Mouse (Mus musculus): ENCODE measurements around the gene Cntnap2. TPM values are rescaled to one million over a fixed set of nuclear protein-coding genes. Genes with fewer than 3 reads are reported as not detected.
"Not testable (repeated sequence)": the region's sequence is repeated elsewhere in the genome, so short reads cannot be mapped to it uniquely, and the experiment has no call there.

The Cntnap2 gene
- polyA plus RNA-seq, 1 experiment from 2014 or later, result 27.2 TPM

DNA sequence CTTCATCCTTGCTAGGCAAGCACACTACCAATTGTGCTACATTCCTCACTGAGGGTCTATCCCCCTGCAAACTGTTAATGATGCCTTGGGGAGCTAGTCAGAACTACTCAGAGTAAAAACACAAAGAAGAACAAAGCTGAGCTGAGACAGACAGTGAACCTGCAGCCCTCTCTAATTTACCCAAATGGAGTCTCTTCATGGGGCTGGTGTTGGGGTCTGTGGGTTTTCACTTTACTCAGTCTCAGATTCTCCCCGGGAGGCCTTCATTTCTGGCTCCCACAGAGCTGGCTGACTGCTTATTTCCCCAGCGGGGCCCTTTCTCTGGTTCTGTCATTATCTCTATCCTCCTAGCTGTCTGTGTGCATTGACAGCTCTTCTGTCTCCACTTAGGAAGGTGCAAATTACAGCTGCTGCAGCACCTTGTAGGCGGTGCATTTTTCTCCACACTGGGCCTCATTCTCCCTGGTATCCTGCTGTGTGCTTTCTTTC is 2200.5 kb downstream of the Cntnap2 start:
- no peak overlapping the region for H3K4me2 ChIP-seq (replicated peaks)
- 5% methylated on average over 3 of the region's 3 CpGs for WGBS
- ATAC-seq (ENCODE audit: low FRiP score, low read depth), result peak; percentile 53; the same call in 1 of the 2 replicates

DNA sequence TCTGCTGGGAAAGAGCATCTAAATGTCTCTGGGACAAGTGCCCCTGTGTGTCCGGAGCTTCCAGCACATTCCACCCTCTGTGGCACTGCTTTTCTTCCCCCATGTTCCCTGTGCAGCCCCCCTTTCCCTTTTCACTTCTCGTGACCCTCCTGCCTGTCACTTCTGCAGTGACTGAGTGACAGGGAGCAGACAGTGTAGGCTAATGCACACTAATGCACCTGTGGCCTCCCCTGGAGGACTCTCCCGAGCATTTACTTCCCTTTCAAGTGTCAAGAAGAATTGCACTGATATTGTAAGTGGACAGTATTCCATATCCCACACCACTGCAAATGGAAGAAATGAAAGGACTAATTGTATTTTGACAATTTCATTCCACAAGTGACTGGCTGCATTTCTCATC is 2208.1 kb downstream of the Cntnap2 start:
- no peak for ATAC-seq (ENCODE audit: low FRiP score, low read depth)

More for the DNA sequence above, 2200.5 kb downstream of the Cntnap2 start:
- Histone ChIP-seq H3K9me3 (no peaks in the 10 kb centered on the region), H3K9ac (no peak overlapping the region), H3K4me1 (peaks cover 11% of the 10 kb centered on the region), H3K36me3 (no peaks in the 10 kb centered on the region), H3K27me3 (replicated peaks) (no peaks in the 10 kb centered on the region), H3K27ac (peak overlapping the region; percentile 62; the same call in 1 of the 2 replicates), H3K4me3 (no peak overlapping the region)

DNA sequence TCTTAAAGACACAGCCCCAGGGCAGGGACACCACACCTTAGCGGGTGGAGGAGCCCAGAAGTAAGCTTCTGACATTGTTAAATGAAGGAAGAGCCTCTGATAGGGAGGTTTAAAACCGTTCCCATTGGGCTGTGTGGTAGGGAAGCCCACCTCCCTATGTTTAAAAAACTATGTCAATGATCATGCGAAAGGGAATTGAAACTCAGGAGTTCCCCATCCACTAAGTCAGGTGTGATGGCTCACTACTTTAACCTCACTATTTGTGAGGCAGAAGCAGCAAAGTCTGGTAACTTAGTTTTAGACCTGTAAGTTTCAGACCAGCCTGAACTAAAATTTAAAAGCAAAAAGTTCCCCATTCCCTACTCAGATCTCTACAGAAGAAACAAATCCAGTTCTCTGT is 2210.3 kb downstream of the Cntnap2 start:
- no peaks in the 10 kb centered on the region for H3K27me3 ChIP-seq (replicated peaks)
- H3K9me3 ChIP-seq, result no peaks in the 10 kb centered on the region
- peaks cover 6% of the 10 kb centered on the region; the same call in 1 of the 2 replicates for H3K4me1 ChIP-seq
- no peak for ATAC-seq (ENCODE audit: low FRiP score, low read depth)
- H3K4me2 ChIP-seq (replicated peaks), result no peak overlapping the region
- no peaks in the 10 kb centered on the region for H3K36me3 ChIP-seq
- 87% methylated on average over 3 of the region's 3 CpGs for WGBS
- no peak overlapping the region for H3K27ac ChIP-seq
- H3K9ac ChIP-seq, result no peak overlapping the region
- H3K4me3 ChIP-seq, result no peak overlapping the region

More for the DNA sequence above, 2208.1 kb downstream of the Cntnap2 start:
- Histone ChIP-seq H3K27me3 (replicated peaks) (no peaks in the 10 kb centered on the region), H3K36me3 (no peaks in the 10 kb centered on the region), H3K9ac (no peak overlapping the region), H3K9me3 (no peaks in the 10 kb centered on the region), H3K4me3 (no peak overlapping the region), H3K4me1 (no peaks in the 10 kb centered on the region), H3K4me2 (replicated peaks) (no peak overlapping the region), H3K27ac (no peak overlapping the region)
- whole genome bisulfite sequencing, result 54% methylated on average over 3 of the region's 3 CpGs

DNA sequence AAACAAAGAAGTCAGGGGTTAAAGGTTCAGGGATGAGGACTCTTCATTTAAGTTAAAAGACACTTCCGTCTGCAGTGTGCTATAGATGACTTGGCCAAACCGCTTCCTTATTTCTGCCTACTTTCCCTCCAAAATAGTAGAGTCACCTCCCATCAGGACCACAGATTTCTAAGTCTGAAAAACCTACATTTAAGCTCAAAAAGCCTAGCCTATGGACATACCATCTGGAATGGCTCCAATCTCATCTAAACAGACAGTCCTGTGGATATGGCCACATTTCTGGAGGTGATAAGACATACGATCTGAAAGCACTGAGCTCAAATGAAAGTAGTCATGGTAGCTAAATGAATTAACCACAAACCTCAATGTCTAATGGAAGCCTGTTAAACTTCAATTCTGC is 2212.4 kb downstream of the Cntnap2 start:
- no peak overlapping the region for H3K4me3 ChIP-seq
- no peaks in the 10 kb centered on the region for H3K9me3 ChIP-seq
- H3K4me1 ChIP-seq, result peaks cover 10% of the 10 kb centered on the region
- ATAC-seq (ENCODE audit: low FRiP score, low read depth), result no peak
- 90% methylated on average over 3 of the region's 3 CpGs for WGBS
- no peak overlapping the region for H3K9ac ChIP-seq
- no peak overlapping the region for H3K27ac ChIP-seq
- H3K36me3 ChIP-seq, result no peaks in the 10 kb centered on the region
- H3K4me2 ChIP-seq (replicated peaks), result no peak overlapping the region
- no peaks in the 10 kb centered on the region for H3K27me3 ChIP-seq (replicated peaks)

DNA sequence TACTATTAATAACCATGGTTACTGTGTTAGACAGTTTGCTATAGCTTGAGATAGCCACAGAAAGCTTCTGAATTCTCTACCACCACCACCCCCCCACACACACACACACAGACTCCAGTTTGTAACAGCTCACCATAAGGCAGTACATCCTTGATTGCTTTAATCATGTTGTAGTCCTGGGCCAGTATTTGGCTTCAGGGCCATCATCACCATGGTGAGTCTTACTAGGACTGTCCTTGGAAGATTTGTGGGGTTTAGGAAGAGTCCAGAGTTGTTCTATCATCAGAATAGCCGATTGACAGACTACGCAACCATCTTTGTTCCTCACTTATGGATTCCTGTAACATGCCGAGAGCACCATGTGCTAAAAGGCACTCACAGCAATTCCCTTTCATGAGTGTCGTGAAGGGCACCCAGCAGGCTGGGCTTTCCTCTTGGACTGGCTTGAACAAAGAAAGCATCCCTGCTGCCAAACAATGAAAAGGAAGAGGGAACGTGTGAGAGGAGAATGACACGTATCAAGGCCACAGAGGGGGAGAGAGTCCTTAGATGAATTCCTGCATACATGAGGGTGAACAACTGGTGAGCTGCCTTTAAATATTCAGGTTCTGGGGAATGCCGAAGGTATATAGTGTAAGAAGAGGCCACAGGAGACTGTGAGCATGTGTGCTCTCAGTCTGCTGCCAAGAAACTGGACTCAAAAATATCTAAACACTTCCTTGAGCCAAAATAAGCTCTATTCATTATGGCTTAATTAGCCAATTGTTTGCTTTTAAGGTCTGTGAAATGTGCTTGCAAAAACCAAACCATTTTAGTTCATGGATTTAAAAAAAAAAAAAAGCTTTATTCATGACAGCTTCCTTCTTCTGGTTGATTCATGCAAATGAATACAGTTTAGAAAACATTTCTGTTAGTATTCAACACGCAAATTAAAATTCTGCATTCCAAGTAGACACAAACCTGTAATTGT is 2213.7 kb downstream of the Cntnap2 start:
- no peaks in the 10 kb centered on the region for H3K9me3 ChIP-seq
- no peak overlapping the region for H3K4me2 ChIP-seq (replicated peaks)
- peaks cover 10% of the 10 kb centered on the region for H3K4me1 ChIP-seq
- H3K27ac ChIP-seq, result no peak overlapping the region
- peak; percentile 33; the same call in 1 of the 2 replicates for ATAC-seq (ENCODE audit: low FRiP score, low read depth)
- no peak overlapping the region for H3K4me3 ChIP-seq
- no peaks in the 10 kb centered on the region for H3K36me3 ChIP-seq
- whole genome bisulfite sequencing, result 31% methylated on average over 8 of the region's 8 CpGs
- no peaks in the 10 kb centered on the region for H3K27me3 ChIP-seq (replicated peaks)
- no peak overlapping the region for H3K9ac ChIP-seq

DNA sequence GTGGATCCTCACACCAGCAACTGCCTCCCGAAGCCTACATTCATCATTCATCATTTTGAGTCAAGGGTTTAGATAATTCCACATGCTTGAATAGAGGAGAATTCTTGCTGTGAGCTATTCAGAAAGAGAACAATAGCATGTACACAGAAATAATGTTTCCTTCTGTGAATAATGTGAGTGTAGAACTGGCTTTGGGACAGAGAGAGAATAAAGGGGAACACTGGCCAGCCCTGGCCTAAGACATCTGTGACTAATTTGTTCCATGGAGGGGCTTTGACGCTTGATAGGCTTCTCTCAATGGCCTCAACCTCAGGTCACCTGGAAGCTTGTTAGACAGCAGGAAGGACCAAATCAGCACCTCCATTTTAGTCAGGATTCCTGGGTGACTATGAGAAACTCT is 2215.9 kb downstream of the Cntnap2 start:
- Histone ChIP-seq H3K4me2 (replicated peaks) (no peak overlapping the region), H3K9ac (no peak overlapping the region), H3K36me3 (no peaks in the 10 kb centered on the region), H3K4me1 (peaks cover 10% of the 10 kb centered on the region), H3K27me3 (replicated peaks) (no peaks in the 10 kb centered on the region), H3K27ac (no peak overlapping the region), H3K4me3 (no peak overlapping the region), H3K9me3 (no peaks in the 10 kb centered on the region)
- 16% methylated on average over 2 of the region's 2 CpGs for WGBS
- no peak for ATAC-seq (ENCODE audit: low FRiP score, low read depth)

DNA sequence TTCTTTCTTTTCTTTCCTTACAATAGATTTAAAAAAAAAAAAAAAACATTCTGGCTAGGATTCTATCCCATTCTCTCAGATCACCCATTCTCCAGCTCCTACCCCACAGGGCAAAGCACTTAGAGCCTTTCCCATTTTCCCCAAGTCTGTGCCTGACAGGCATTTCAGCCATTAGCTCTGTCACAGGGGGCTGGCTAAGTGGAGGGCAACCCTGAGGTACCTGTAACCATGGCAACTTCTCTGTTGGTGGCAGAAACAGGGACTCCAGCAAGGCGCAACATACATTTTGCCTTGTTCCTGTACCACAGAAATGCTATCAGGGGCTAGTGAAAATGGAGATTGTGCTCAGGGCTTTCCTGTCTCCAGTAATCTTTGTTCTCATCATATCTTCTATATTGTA is 2220.0 kb downstream of the Cntnap2 start:
- peak; percentile 78 for ATAC-seq (ENCODE audit: low FRiP score, low read depth)
- Histone ChIP-seq H3K36me3 (no peaks in the 10 kb centered on the region), H3K4me2 (replicated peaks) (no peak overlapping the region), H3K9me3 (no peaks in the 10 kb centered on the region), H3K27ac (no peak overlapping the region), H3K9ac (no peak overlapping the region), H3K27me3 (replicated peaks) (no peaks in the 10 kb centered on the region), H3K4me3 (no peak overlapping the region), H3K4me1 (peaks cover 4% of the 10 kb centered on the region; the same call in 1 of the 2 replicates)
- WGBS, result 10% methylated on average over 1 of the region's 1 CpGs

DNA sequence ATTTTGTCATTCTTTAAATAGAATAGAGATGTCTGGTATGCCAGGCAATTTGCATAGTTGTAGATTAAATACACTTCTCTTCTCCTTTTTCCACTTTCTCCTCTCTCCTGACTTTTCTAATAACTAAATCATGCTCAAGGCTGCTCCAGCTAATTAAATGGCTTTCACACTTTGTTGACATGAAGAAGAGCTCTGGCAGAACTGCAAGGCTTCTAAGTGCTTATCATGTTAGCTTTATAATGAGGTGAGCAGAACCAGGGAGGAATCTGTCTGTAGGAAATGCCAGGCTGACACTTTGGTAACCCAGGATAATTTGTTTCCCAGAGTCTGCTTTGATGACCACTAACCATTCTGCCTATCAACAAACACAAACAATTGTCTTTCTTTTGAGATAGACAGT is 2222.4 kb downstream of the Cntnap2 start:
- ATAC-seq (ENCODE audit: low FRiP score, low read depth), result no peak
- no peak overlapping the region for H3K27ac ChIP-seq
- H3K9ac ChIP-seq, result no peak overlapping the region

DNA sequence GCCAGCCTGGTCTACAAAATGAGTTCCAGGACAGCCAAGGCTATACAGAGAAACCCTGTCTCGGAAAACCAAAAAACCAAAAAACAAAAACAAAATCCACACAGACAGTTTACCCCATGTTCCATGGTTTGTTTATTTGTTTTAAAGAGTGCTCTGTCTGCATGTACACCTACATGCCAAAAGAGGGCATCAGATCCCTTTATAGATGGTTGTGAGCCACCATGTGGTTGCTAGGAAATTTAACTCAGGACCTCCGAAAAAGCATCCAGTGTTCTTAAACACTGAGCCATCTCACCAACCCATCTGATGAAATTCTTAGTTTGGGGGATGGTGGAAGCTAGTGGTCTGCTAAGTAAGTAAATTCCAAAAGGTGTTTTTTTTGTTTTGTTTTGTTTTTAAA is 2225.6 kb downstream of the Cntnap2 start:
- no peak overlapping the region for H3K9ac ChIP-seq
- no peak for ATAC-seq (ENCODE audit: low FRiP score, low read depth)
- no peaks in the 10 kb centered on the region for H3K36me3 ChIP-seq
- H3K27me3 ChIP-seq (replicated peaks), result no peaks in the 10 kb centered on the region
- H3K4me3 ChIP-seq, result no peak overlapping the region
- H3K9me3 ChIP-seq, result no peaks in the 10 kb centered on the region
- H3K4me2 ChIP-seq (replicated peaks), result no peak overlapping the region
- 0 out of 2 replicates have a peak, but pooled peaks cover 5% of the 10 kb centered on the region for H3K4me1 ChIP-seq
- 48% methylated on average over 2 of the region's 2 CpGs for WGBS
- H3K27ac ChIP-seq, result no peak overlapping the region

More for the DNA sequence above, 2222.4 kb downstream of the Cntnap2 start:
- peaks cover 5% of the 10 kb centered on the region; the same call in 1 of the 2 replicates for H3K4me1 ChIP-seq
- H3K4me2 ChIP-seq (replicated peaks), result no peak overlapping the region
- no peak overlapping the region for H3K4me3 ChIP-seq
- H3K27me3 ChIP-seq (replicated peaks), result no peaks in the 10 kb centered on the region
- H3K9me3 ChIP-seq, result no peaks in the 10 kb centered on the region
- H3K36me3 ChIP-seq, result no peaks in the 10 kb centered on the region

DNA sequence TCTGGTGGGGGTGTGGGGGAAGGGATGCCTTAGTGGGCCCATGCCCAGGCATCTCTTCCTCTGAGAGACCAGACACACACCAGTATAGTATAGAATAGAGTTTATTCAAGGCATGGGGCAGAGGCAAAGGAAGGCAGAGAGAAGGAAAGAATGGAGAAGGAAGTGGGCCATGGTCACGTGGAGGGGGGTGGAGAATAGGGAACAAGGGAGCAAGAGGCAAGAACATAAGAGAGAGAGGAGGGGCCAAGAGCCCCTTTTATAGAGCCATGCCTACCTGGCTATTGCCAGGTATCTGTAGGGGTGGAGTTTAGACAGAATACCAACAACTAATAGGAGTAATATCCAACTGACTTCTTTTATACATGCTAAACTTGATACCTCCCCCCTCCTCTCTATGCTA is 2226.6 kb downstream of the Cntnap2 start:
- 40% methylated on average over 1 of the region's 1 CpGs for WGBS
- Histone ChIP-seq H3K9ac (no peak overlapping the region), H3K4me2 (replicated peaks) (no peak overlapping the region), H3K4me1 (0 out of 2 replicates have a peak, but pooled peaks cover 5% of the 10 kb centered on the region), H3K9me3 (no peaks in the 10 kb centered on the region), H3K27ac (no peak overlapping the region), H3K27me3 (replicated peaks) (no peaks in the 10 kb centered on the region), H3K4me3 (no peak overlapping the region), H3K36me3 (no peaks in the 10 kb centered on the region)
- ATAC-seq (ENCODE audit: low FRiP score, low read depth), result peak; percentile 12

DNA sequence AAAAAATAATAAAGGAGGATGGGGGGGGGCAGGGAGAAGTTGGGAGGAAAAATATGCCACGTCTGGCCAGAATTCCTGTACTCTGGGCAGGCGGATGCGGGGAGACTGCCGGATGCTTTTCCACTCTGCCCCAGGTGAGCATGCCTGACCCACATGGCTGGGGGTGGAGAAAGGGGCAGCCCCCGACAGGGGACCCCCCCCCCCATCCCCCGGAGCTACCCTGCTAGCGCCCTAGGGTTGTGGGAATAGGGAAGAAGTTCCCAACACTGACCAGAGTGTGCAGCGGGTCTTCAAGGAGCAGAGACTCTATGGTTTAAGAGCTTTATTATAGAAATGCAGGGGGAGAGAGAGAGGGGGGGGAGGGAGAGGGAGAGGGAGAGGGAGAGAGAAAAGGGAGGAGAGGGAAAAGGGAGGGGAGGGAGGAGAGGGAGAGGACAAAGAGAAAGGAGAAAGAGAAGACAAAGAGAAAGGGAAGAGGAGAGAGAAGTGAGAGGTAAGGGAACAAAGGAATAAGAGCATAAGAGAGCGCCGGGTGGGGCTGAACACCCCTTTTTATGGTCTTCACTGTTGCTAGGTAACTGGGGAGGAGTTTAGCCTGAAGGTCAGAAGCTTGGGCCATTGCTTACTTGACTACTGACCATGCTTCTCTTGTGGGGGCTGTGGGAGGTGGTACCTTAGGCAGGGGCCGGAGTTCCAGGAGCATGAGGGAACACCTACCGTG is 2227.2 kb downstream of the Cntnap2 start:
- H3K9me3 ChIP-seq; H3K27ac ChIP-seq; H3K4me3 ChIP-seq; H3K9ac ChIP-seq; H3K4me1 ChIP-seq; H3K36me3 ChIP-seq; H3K27me3 ChIP-seq (replicated peaks): not testable (repeated sequence)
- peak overlapping the region; percentile 33 for H3K4me2 ChIP-seq (replicated peaks)
- peak; percentile 59 for ATAC-seq (ENCODE audit: low FRiP score, low read depth)
- WGBS, result 31% methylated on average over 12 of the region's 12 CpGs

DNA sequence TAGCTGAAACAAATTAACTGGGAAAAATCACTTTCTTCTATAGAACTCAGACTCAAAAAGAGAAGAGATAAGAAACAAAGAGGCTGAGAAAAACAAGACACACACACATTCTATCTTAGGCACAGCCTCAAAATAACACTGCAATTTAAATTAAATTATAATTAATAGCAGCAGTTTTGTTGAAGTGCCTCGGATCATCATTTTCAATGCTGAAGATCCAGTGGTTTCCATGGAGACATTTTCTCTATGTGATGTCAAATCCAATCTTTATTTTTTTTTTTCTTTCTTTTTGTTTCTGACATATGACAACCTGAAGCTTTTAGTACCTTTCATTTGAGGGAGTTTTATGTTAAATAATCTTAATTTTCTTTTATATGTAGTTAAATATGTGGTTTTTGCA is 2228.6 kb downstream of the Cntnap2 start:
- Histone ChIP-seq H3K4me2 (replicated peaks) (no peak overlapping the region), H3K36me3 (no peaks in the 10 kb centered on the region), H3K27ac (no peak overlapping the region), H3K9me3 (no peaks in the 10 kb centered on the region), H3K4me3 (no peak overlapping the region), H3K9ac (no peak overlapping the region), H3K4me1 (0 out of 2 replicates have a peak, but pooled peaks cover 5% of the 10 kb centered on the region), H3K27me3 (replicated peaks) (no peaks in the 10 kb centered on the region)
- 69% methylated on average over 1 of the region's 1 CpGs for WGBS
- ATAC-seq (ENCODE audit: low FRiP score, low read depth), result no peak
